Mouse (Mus musculus) neural tube, embryonic 14.5 days (tissue): ENCODE data around the gene Ptpa. TPM values are rescaled to one million over a fixed set of nuclear protein-coding genes. Genes with fewer than 3 reads are reported as not detected.

Experiments used
- ATAC-seq: fragments of 200-750 bp; cut with Nextera tagmentation; 2 replicates; pipeline ENCODE4 v1.8.0; 2017; ENCODE audit warnings: low read depth, mild to moderate bottlenecking, moderate TSS enrichment, moderate library complexity
- H3K27ac ChIP-seq: fragments of 300-500 bp; sonication (generic); 2 replicates; pipeline ENCODE4 v1.5.1; 2014; ENCODE audit warnings: low read depth, mild to moderate bottlenecking, control low read depth, low read length, moderate library complexity, mixed read lengths
- H3K27me3 ChIP-seq: fragments of 300-500 bp; sonication (generic); 2 replicates; pipeline ENCODE4 v1.6.1; 2014; ENCODE audit warnings: low read length; ENCODE audit not compliant: control insufficient read depth, insufficient read depth
- H3K36me3 ChIP-seq: fragments of 300-500 bp; sonication (generic); 2 replicates; pipeline ENCODE4 v1.6.1; 2014; ENCODE audit warnings: low read length, mixed read lengths; ENCODE audit not compliant: control insufficient read depth, insufficient read depth
- H3K4me1 ChIP-seq: fragments of 300-500 bp; sonication (generic); 2 replicates; pipeline ENCODE4 v1.6.1; 2014; ENCODE audit warnings: low read length; ENCODE audit not compliant: control insufficient read depth, insufficient read depth
- H3K4me2 ChIP-seq: fragments of 300-500 bp; sonication (generic); 2 replicates; pipeline ENCODE4 v1.6.1; 2014; ENCODE audit warnings: mild to moderate bottlenecking, low read depth, low read length, control low read depth
- H3K4me3 ChIP-seq: fragments of 300-500 bp; sonication (generic); 2 replicates; pipeline ENCODE4 v1.5.1; 2014; ENCODE audit warnings: low read depth, low read length, control low read depth, mixed read lengths
- H3K9ac ChIP-seq: fragments of 300-500 bp; sonication (generic); replicated peaks from 2 replicates; pipeline ENCODE4 v1.6.1; 2014; ENCODE audit warnings: low read depth, mild to moderate bottlenecking, control low read depth, low read length, mixed read lengths
- H3K9me3 ChIP-seq: fragments of 300-500 bp; sonication (generic); 2 replicates; pipeline ENCODE4 v1.6.1; 2016; ENCODE audit warnings: low read length; ENCODE audit not compliant: control insufficient read depth
- WGBS: fragments of 180-500 bp; shearing (Covaris S2); extraction: QIAGEN DNeasy Blood & Tissue Kit; methylation state at CpG from one replicate; pipeline ENCODE4 v1.1.7; 2014; 5-methylcytosine and 5-hydroxymethylcytosine counted together
- polyA plus RNA-seq: library from polyadenylated mRNA; unstranded; fragments of >200 nt; fragmentation: Nextera tagmentation; extraction: Ambion mirVana; gene quantifications from 2 replicates; pipeline ENCODE4 v1.2.1, GENCODE M21; 2014

Ptpa gene
- polyA plus RNA-seq, 1 experiment from 2014 or later = 70.7 TPM

GRCm38 (mm10) chr2:30397986-30398512, 17.8 kb upstream of the Ptpa start:
- WGBS = 84% methylated on average over 10 of the region's 10 CpGs
- no peak overlapping the region for H3K9ac ChIP-seq
- no peak for ATAC-seq
- H3K4me3 ChIP-seq = no peak overlapping the region
- H3K36me3 ChIP-seq = peaks cover 32% of the 10 kb centered on the region
- H3K4me2 ChIP-seq = no peak overlapping the region
- H3K4me1 ChIP-seq = peaks cover 21% of the 10 kb centered on the region
- no peak overlapping the region for H3K27ac ChIP-seq
- H3K27me3 ChIP-seq = no peaks in the 10 kb centered on the region
- H3K9me3 ChIP-seq = no peaks in the 10 kb centered on the region

- H3K4me2 ChIP-seq = no peak overlapping the region
- ATAC-seq = 0 out of 2 replicates have a peak, but pooled peaks have one; percentile 47
- no peaks in the 10 kb centered on the region for H3K27me3 ChIP-seq
- peak overlapping the region; percentile 71 for H3K27ac ChIP-seq
- peaks cover 43% of the 10 kb centered on the region for H3K36me3 ChIP-seq
- no peaks in the 10 kb centered on the region for H3K9me3 ChIP-seq
- no peak overlapping the region for H3K4me3 ChIP-seq
- H3K4me1 ChIP-seq = 0 out of 2 replicates have a peak, but pooled peaks cover 9% of the 10 kb centered on the region
- peak overlapping the region; percentile 32; the same call in 1 of the 2 replicates for H3K9ac ChIP-seq
- WGBS = 21% methylated on average over 20 of the region's 20 CpGs
Measured at GRCm38 (mm10) chr2:30399191-30400171, 16.4 kb upstream of the Ptpa start.

GRCm38 (mm10) chr2:30401581-30401980, 14.3 kb upstream of the Ptpa start:
- Histone ChIP-seq H3K27me3 (no peaks in the 10 kb centered on the region), H3K9me3 (no peaks in the 10 kb centered on the region), H3K4me1 (0 out of 2 replicates have a peak, but pooled peaks cover 9% of the 10 kb centered on the region), H3K9ac (no peak overlapping the region), H3K4me2 (no peak overlapping the region), H3K27ac (no peak overlapping the region), H3K36me3 (peaks cover 52% of the 10 kb centered on the region), H3K4me3 (no peak overlapping the region)
- no peak for ATAC-seq
- WGBS = 90% methylated on average over 1 of the region's 1 CpGs

GRCm38 (mm10) chr2:30402351-30402826, 13.4 kb upstream of the Ptpa start:
- 84% methylated on average over 9 of the region's 9 CpGs for WGBS
- Histone ChIP-seq H3K36me3 (peaks cover 54% of the 10 kb centered on the region), H3K27ac (no peak overlapping the region), H3K9ac (no peak overlapping the region), H3K9me3 (no peaks in the 10 kb centered on the region), H3K4me1 (0 out of 2 replicates have a peak, but pooled peaks cover 9% of the 10 kb centered on the region), H3K4me3 (no peak overlapping the region), H3K27me3 (no peaks in the 10 kb centered on the region), H3K4me2 (no peak overlapping the region)
- ATAC-seq = no peak

- H3K36me3 ChIP-seq = peaks cover 58% of the 10 kb centered on the region
- 74% methylated on average over 2 of the region's 2 CpGs for WGBS
- H3K4me1 ChIP-seq = 0 out of 2 replicates have a peak, but pooled peaks cover 9% of the 10 kb centered on the region
- H3K4me3 ChIP-seq = no peak overlapping the region
- no peak for ATAC-seq
- H3K9me3 ChIP-seq = no peaks in the 10 kb centered on the region
- no peaks in the 10 kb centered on the region for H3K27me3 ChIP-seq
- no peak overlapping the region for H3K9ac ChIP-seq
- no peak overlapping the region for H3K4me2 ChIP-seq
- H3K27ac ChIP-seq = no peak overlapping the region
Measured at GRCm38 (mm10) chr2:30402843-30403242, 13.0 kb upstream of the Ptpa start.

GRCm38 (mm10) chr2:30403870-30404269, 12.0 kb upstream of the Ptpa start:
- no peaks in the 10 kb centered on the region for H3K27me3 ChIP-seq
- no peak overlapping the region for H3K9ac ChIP-seq
- 76% methylated on average over 1 of the region's 1 CpGs for WGBS
- H3K4me1 ChIP-seq = 0 out of 2 replicates have a peak, but pooled peaks cover 9% of the 10 kb centered on the region
- no peak overlapping the region for H3K4me2 ChIP-seq
- H3K27ac ChIP-seq = no peak overlapping the region
- H3K36me3 ChIP-seq = peaks cover 61% of the 10 kb centered on the region
- no peaks in the 10 kb centered on the region for H3K9me3 ChIP-seq
- H3K4me3 ChIP-seq = no peak overlapping the region
- ATAC-seq = no peak

GRCm38 (mm10) chr2:30407221-30407620, 8.6 kb upstream of the Ptpa start:
- 84% methylated on average over 2 of the region's 2 CpGs for WGBS
- no peak for ATAC-seq
- H3K27me3 ChIP-seq = no peaks in the 10 kb centered on the region
- no peak overlapping the region for H3K4me3 ChIP-seq
- no peak overlapping the region for H3K4me2 ChIP-seq
- peaks cover 57% of the 10 kb centered on the region for H3K36me3 ChIP-seq
- H3K27ac ChIP-seq = no peak overlapping the region
- no peak overlapping the region for H3K9ac ChIP-seq
- H3K9me3 ChIP-seq = no peaks in the 10 kb centered on the region
- H3K4me1 ChIP-seq = no peaks in the 10 kb centered on the region

- 91% methylated on average over 10 of the region's 10 CpGs for WGBS
- no peak overlapping the region for H3K27ac ChIP-seq
- H3K27me3 ChIP-seq = no peaks in the 10 kb centered on the region
- ATAC-seq = no peak
- H3K9ac ChIP-seq = no peak overlapping the region
- no peak overlapping the region for H3K4me3 ChIP-seq
- no peaks in the 10 kb centered on the region for H3K9me3 ChIP-seq
- no peak overlapping the region for H3K4me2 ChIP-seq
- no peaks in the 10 kb centered on the region for H3K4me1 ChIP-seq
- H3K36me3 ChIP-seq = peaks cover 59% of the 10 kb centered on the region
Measured at GRCm38 (mm10) chr2:30407778-30408177, 8.1 kb upstream of the Ptpa start.
